Mouse (Mus musculus) MEL (cell line): Measurements from ENCODE around the gene Slc23a2. TPM values are rescaled to one million over a fixed set of nuclear protein-coding genes. Genes with fewer than 3 reads are reported as not detected.

Source experiments
- DNase-seq: peaks from one replicate; pipeline ENCODE4 v3.0.0; 2011; ENCODE audit warnings: low read depth, low spot score
- H3K27ac ChIP-seq: 2 replicates; pipeline ENCODE4 v1.5.1; 2012; ENCODE audit warnings: low read depth, mild to moderate bottlenecking, control low read depth, low read length, moderate library complexity; ENCODE audit not compliant: control insufficient read depth
- H3K27me3 ChIP-seq, 2 experiments: fragments of 150-350 bp in 1 of 2; sonication (generic) in 1 of 2; 2 replicates each; pipeline ENCODE4 v1.6.1; 2012; ENCODE audit warnings: low read length in 2 of 2, mild to moderate bottlenecking in 2 of 2, improper control_type of control experiment in 1 of 2, moderate library complexity in 1 of 2; ENCODE audit not compliant: insufficient read depth in 2 of 2, control insufficient read depth in 1 of 2
- H3K36me3 ChIP-seq, 2 experiments: 2 replicates each; pipeline ENCODE4 v1.6.1; 2012 to 2014; ENCODE audit warnings: low read length in 2 of 2, improper control_type of control experiment in 1 of 2, inconsistent platforms in 1 of 2, mild to moderate bottlenecking in 1 of 2; ENCODE audit not compliant: insufficient read depth in 2 of 2, control insufficient read depth in 1 of 2
- H3K4me1 ChIP-seq, 2 experiments: fragments of 150-350 bp in 1 of 2; sonication (generic) in 1 of 2; 2 replicates each; pipeline ENCODE4 v1.6.1; 2012; ENCODE audit warnings: low read length in 2 of 2, improper control_type of control experiment in 1 of 2, mild to moderate bottlenecking in 1 of 2; ENCODE audit not compliant: insufficient read depth in 2 of 2, control insufficient read depth in 1 of 2
- H3K4me3 ChIP-seq, 2 experiments: fragments of 150-350 bp in 1 of 2; sonication (generic) in 1 of 2; 2 replicates each; pipeline ENCODE4 v1.5.1; 2012; ENCODE audit warnings: low read depth in 2 of 2, low read length in 2 of 2, mild to moderate bottlenecking in 2 of 2, moderate library complexity in 2 of 2, control low read depth in 1 of 2, improper control_type of control experiment in 1 of 2; ENCODE audit not compliant: control insufficient read depth in 1 of 2, insufficient read depth in 1 of 2
- H3K79me2 ChIP-seq: 2 replicates; pipeline ENCODE4 v1.6.1; 2012; ENCODE audit warnings: mild to moderate bottlenecking, low read length, moderate library complexity; ENCODE audit not compliant: control insufficient read depth, poor library complexity, insufficient read depth
- H3K9ac ChIP-seq: 2 replicates; pipeline ENCODE4 v1.6.1; 2012; ENCODE audit warnings: low read depth, mild to moderate bottlenecking, control low read depth, low read length, moderate library complexity; ENCODE audit not compliant: control insufficient read depth, poor library complexity, severe bottlenecking
- H3K9me3 ChIP-seq: fragments of 150-350 bp; sonication (generic); replicated peaks from 2 replicates; pipeline ENCODE4 v1.6.1; 2012; ENCODE audit warnings: mild to moderate bottlenecking, low read length, improper control_type of control experiment, moderate library complexity; ENCODE audit not compliant: insufficient read depth
- BHLHE40 ChIP-seq: IDR thresholded peaks from 2 replicates; pipeline ENCODE4 v1.6.1; 2012; ENCODE audit warnings: low read depth, mild to moderate bottlenecking, inconsistent platforms, low read length, improper control_type of control experiment, borderline replicate concordance
- E2F4 ChIP-seq: IDR thresholded peaks from 2 replicates; pipeline ENCODE4 v1.6.1; 2011; ENCODE audit warnings: low read depth, low read length, improper control_type of control experiment, borderline replicate concordance
- ELF1 ChIP-seq: IDR thresholded peaks from 2 replicates; pipeline ENCODE4 v1.6.1; 2014; ENCODE audit warnings: low read depth, mild to moderate bottlenecking, inconsistent platforms, low read length, improper control_type of control experiment, moderate library complexity
- ETS1 ChIP-seq: IDR thresholded peaks from 2 replicates; pipeline ENCODE4 v1.6.1; 2012; ENCODE audit warnings: low read depth, mild to moderate bottlenecking, inconsistent platforms, low read length, improper control_type of control experiment, moderate library complexity
- GABPA ChIP-seq: IDR thresholded peaks from 2 replicates; pipeline ENCODE4 v1.6.1; 2012; ENCODE audit warnings: low read depth, mild to moderate bottlenecking, inconsistent platforms, low read length, improper control_type of control experiment, moderate library complexity
- HCFC1 ChIP-seq: IDR thresholded peaks from 2 replicates; pipeline ENCODE4 v1.6.1; 2012; ENCODE audit warnings: low read depth, mild to moderate bottlenecking, inconsistent platforms, low read length, improper control_type of control experiment, moderate library complexity
- MAX ChIP-seq: IDR thresholded peaks from 2 replicates; pipeline ENCODE4 v1.6.1; 2011; ENCODE audit warnings: low read length, improper control_type of control experiment
- MYC ChIP-seq: IDR thresholded peaks from 2 replicates; pipeline ENCODE4 v1.6.1; 2011; ENCODE audit warnings: low read depth, mild to moderate bottlenecking, low read length, improper control_type of control experiment, moderate library complexity
- NELFE ChIP-seq: IDR thresholded peaks from 2 replicates; pipeline ENCODE4 v1.6.1; 2011; ENCODE audit warnings: low read depth, low read length, improper control_type of control experiment
- NRF1 ChIP-seq: IDR thresholded peaks from 2 replicates; pipeline ENCODE4 v1.6.1; 2014; ENCODE audit warnings: low read depth, mild to moderate bottlenecking, inconsistent platforms, low read length, improper control_type of control experiment, moderate library complexity; ENCODE audit not compliant: poor library complexity, insufficient read depth, severe bottlenecking
- POLR2AphosphoS2 ChIP-seq: IDR thresholded peaks from 2 replicates; pipeline ENCODE4 v1.6.1; 2011; ENCODE audit warnings: low read length, improper control_type of control experiment
- SIN3A ChIP-seq: IDR thresholded peaks from 2 replicates; pipeline ENCODE4 v1.6.1; 2012; ENCODE audit warnings: low read length, improper control_type of control experiment, inconsistent platforms
- SMC3 ChIP-seq: IDR thresholded peaks from 2 replicates; pipeline ENCODE4 v1.6.1; 2011; ENCODE audit warnings: low read depth, low read length, improper control_type of control experiment
- TCF12 ChIP-seq: IDR thresholded peaks from 2 replicates; pipeline ENCODE4 v1.6.1; 2014; ENCODE audit warnings: low read depth, mild to moderate bottlenecking, inconsistent platforms, low read length, improper control_type of control experiment, moderate library complexity
- ZC3H11A ChIP-seq: IDR thresholded peaks from 2 replicates; pipeline ENCODE4 v1.6.1; 2012; ENCODE audit warnings: low read depth, mild to moderate bottlenecking, inconsistent platforms, low read length, improper control_type of control experiment
- ZNF384 ChIP-seq: IDR thresholded peaks from 2 replicates; pipeline ENCODE4 v1.6.1; 2012; ENCODE audit warnings: low read depth, mild to moderate bottlenecking, inconsistent platforms, low read length, improper control_type of control experiment
- polyA plus RNA-seq, 2 experiments: library from polyadenylated mRNA; stranded (reverse) in 1 of 2; unstranded in 1 of 2; fragments of >175 nt in 1 of 2; fragments of >200 nt in 1 of 2; gene quantifications; 2 replicates each; pipeline versions ENCODE4 v1.2.1 to v1.2.4; 2012; ENCODE audit warnings: low replicate concordance in 2 of 2, low read depth in 1 of 2; ENCODE audit not compliant: insufficient read length in 2 of 2, insufficient read depth in 1 of 2, missing spikeins in 1 of 2
- total RNA-seq: library from RNA; depleted of rRNA; stranded (reverse); fragments of 300-350 nt; gene quantifications from 2 replicates; pipeline ENCODE4 v1.2.3, GENCODE M21; 2012

Gene Slc23a2
- total and polyA plus RNA-seq, 3 experiments = 7.9 to 10.3 TPM; not detected in 1

DNA sequence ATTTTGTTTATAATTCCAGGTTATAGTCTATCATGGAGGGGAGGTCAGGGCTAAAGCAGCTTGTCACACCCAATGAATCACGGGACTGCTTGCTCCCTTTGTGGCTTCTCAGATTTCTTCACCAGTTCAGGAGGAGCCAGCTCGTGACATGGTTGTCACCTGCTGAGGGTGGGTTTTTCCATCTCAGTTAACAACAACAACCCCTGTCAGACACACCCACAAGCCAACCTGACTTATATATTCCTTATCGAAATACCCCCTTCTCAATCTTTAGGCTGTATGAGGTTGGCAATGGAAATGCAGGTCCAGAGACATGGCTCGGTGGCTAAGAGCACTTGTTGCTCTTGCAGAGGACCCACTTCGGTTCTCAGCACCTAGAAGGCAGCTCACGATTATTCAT, 39.0 kb upstream of the Slc23a2 start:
- no peak overlapping the region for H3K9ac ChIP-seq
- DNase-seq = no peak

GRCm38 (mm10) chr2:132180463-132181205, 35.7 kb upstream of the Slc23a2 start:
- H3K27ac ChIP-seq = no peak overlapping the region
- TF ChIP-seq GABPA (no peak), BHLHE40 (no peak), POLR2AphosphoS2 (no peak), MYC (no peak), NELFE (no peak), ZC3H11A (no peak), ELF1 (no peak), SMC3 (no peak), E2F4 (no peak), HCFC1 (no peak), ETS1 (no peak), ZNF384 (no peak), SIN3A (no peak), MAX (no peak), TCF12 (no peak)
- TF ChIP-seq, all 39 proteins: peak for 0
- DNase-seq = no peak

More for the DNA sequence above, 39.0 kb upstream of the Slc23a2 start:
- TF ChIP-seq NRF1 = no peak
- TF ChIP-seq, all 39 proteins: peak for 0
- Histone ChIP-seq H3K4me3 (no peak overlapping the region), H3K27ac (no peak overlapping the region), H3K9me3 (no peaks in the 10 kb centered on the region), H3K36me3 (no peaks in the 10 kb centered on the region), H3K27me3 (no peaks in the 10 kb centered on the region; a peak in 2 of 4 replicates), H3K4me1 (no peaks in the 10 kb centered on the region), H3K79me2 (no peaks in the 10 kb centered on the region)

More at GRCm38 (mm10) chr2:132180463-132181205, 35.7 kb upstream of the Slc23a2 start:
- H3K4me1 ChIP-seq = no peaks in the 10 kb centered on the region
- H3K9me3 ChIP-seq = no peaks in the 10 kb centered on the region
- no peaks in the 10 kb centered on the region for H3K79me2 ChIP-seq
- no peak overlapping the region for H3K4me3 ChIP-seq
- no peaks in the 10 kb centered on the region for H3K36me3 ChIP-seq
- no peaks in the 10 kb centered on the region; a peak in 1 of 4 replicates for H3K27me3 ChIP-seq
- H3K9ac ChIP-seq = no peak overlapping the region
